Mouse (Mus musculus): Measurements from ENCODE around the gene Tph2. TPM values are rescaled to one million over a fixed set of nuclear protein-coding genes. Genes with fewer than 3 reads are reported as not detected.
"Not testable (repeated sequence)": the region's sequence is repeated elsewhere in the genome, so short reads cannot be mapped to it uniquely, and the experiment has no call there.

The Tph2 gene
- polyA plus RNA-seq, 1 experiment from 2014 or later: 0.25 TPM

- WGBS: 42% methylated on average over 7 of the region's 7 CpGs
- Histone ChIP-seq H3K36me3 (ENCODE audit: control insufficient read depth, insufficient read depth) (no peaks in the 10 kb centered on the region), H3K4me2 (ENCODE audit: low read length) (no peak overlapping the region), H3K9me3 (ENCODE audit: control insufficient read depth, low read length) (no peaks in the 10 kb centered on the region), H3K27me3 (replicated peaks; ENCODE audit: control insufficient read depth, insufficient read depth, low read length) (no peaks in the 10 kb centered on the region), H3K4me1 (replicated peaks; ENCODE audit: control insufficient read depth, insufficient read depth, low read length) (peaks cover 2% of the 10 kb centered on the region; the same call in 1 of the 2 replicates), H3K27ac (ENCODE audit: low read length) (no peak overlapping the region), H3K4me3 (replicated peaks; ENCODE audit: low read length) (no peak overlapping the region), H3K9ac (replicated peaks; ENCODE audit: low read depth, low read length) (no peak overlapping the region)
- peak; percentile 73 for ATAC-seq
Observed at GRCm38 (mm10) chr10:115191214-115191613, 6.4 kb upstream of the Tph2 start.

GRCm38 (mm10) chr10:115187390-115187789 lies 2.6 kb upstream of the Tph2 start:
- Histone ChIP-seq H3K4me2 (ENCODE audit: low read length) (no peak overlapping the region), H3K27me3 (replicated peaks; ENCODE audit: control insufficient read depth, insufficient read depth, low read length) (no peaks in the 10 kb centered on the region), H3K4me3 (replicated peaks; ENCODE audit: low read length) (no peak overlapping the region), H3K36me3 (ENCODE audit: control insufficient read depth, insufficient read depth) (no peaks in the 10 kb centered on the region), H3K9me3 (ENCODE audit: control insufficient read depth, low read length) (no peaks in the 10 kb centered on the region), H3K9ac (replicated peaks; ENCODE audit: low read depth, low read length) (no peak overlapping the region), H3K27ac (ENCODE audit: low read length) (no peak overlapping the region), H3K4me1 (replicated peaks; ENCODE audit: control insufficient read depth, insufficient read depth, low read length) (peaks cover 5% of the 10 kb centered on the region; the same call in 1 of the 2 replicates)
- WGBS: 64% methylated on average over 1 of the region's 1 CpGs
- peak; percentile 59; the same call in 1 of the 2 replicates for ATAC-seq

DNA sequence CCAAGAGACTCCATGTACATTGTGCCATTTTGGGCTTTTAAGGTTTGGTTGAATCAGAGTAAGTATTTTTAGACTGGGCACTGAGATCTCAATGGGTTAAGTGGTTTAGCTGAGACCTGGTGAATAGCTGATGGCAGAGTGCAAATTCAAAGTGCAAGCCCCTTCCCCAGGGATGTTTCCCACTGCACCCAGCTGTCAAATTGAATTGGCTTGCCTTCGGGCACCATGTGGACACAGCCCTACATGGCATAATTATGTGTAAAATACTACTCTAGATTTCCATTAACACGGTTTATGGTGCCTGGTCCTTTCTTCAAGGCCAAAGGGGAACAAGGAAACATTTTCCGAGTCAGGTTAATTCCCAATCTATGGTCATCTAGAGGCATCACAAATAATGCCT lies 3.8 kb downstream of the Tph2 start:
- Histone ChIP-seq H3K4me1 (replicated peaks; ENCODE audit: control insufficient read depth, insufficient read depth, low read length) (peaks cover 6% of the 10 kb centered on the region; the same call in 1 of the 2 replicates), H3K4me3 (replicated peaks; ENCODE audit: low read length) (no peak overlapping the region), H3K27me3 (replicated peaks; ENCODE audit: control insufficient read depth, insufficient read depth, low read length) (no peaks in the 10 kb centered on the region), H3K36me3 (ENCODE audit: control insufficient read depth, insufficient read depth) (no peaks in the 10 kb centered on the region), H3K9me3 (ENCODE audit: control insufficient read depth, low read length) (no peaks in the 10 kb centered on the region), H3K9ac (replicated peaks; ENCODE audit: low read depth, low read length) (no peak overlapping the region), H3K27ac (ENCODE audit: low read length) (no peak overlapping the region), H3K4me2 (ENCODE audit: low read length) (no peak overlapping the region)
- WGBS: 73% methylated on average over 3 of the region's 3 CpGs
- ATAC-seq: no peak

- not testable (repeated sequence) for H3K27me3 ChIP-seq (replicated peaks; ENCODE audit: control insufficient read depth, insufficient read depth, low read length); H3K36me3 ChIP-seq (ENCODE audit: control insufficient read depth, insufficient read depth); H3K4me2 ChIP-seq (ENCODE audit: low read length); H3K9ac ChIP-seq (replicated peaks; ENCODE audit: low read depth, low read length); ATAC-seq; H3K27ac ChIP-seq (ENCODE audit: low read length); H3K9me3 ChIP-seq (ENCODE audit: control insufficient read depth, low read length); H3K4me3 ChIP-seq (replicated peaks; ENCODE audit: low read length)
- H3K4me1 ChIP-seq (replicated peaks; ENCODE audit: control insufficient read depth, insufficient read depth, low read length): peaks cover 24% of the 10 kb centered on the region
- 73% methylated on average over 6 of the region's 6 CpGs for WGBS
Observed at GRCm38 (mm10) chr10:115178019-115178418, 6.8 kb downstream of the Tph2 start.

- Histone ChIP-seq H3K36me3 (ENCODE audit: control insufficient read depth, insufficient read depth) (no peaks in the 10 kb centered on the region), H3K27ac (ENCODE audit: low read length) (peak overlapping the region; percentile 16; the same call in 1 of the 2 replicates), H3K27me3 (replicated peaks; ENCODE audit: control insufficient read depth, insufficient read depth, low read length) (no peaks in the 10 kb centered on the region), H3K9ac (replicated peaks; ENCODE audit: low read depth, low read length) (no peak overlapping the region), H3K4me1 (replicated peaks; ENCODE audit: control insufficient read depth, insufficient read depth, low read length) (peaks cover 37% of the 10 kb centered on the region), H3K4me2 (ENCODE audit: low read length) (peak overlapping the region; percentile 40), H3K9me3 (ENCODE audit: control insufficient read depth, low read length) (no peaks in the 10 kb centered on the region), H3K4me3 (replicated peaks; ENCODE audit: low read length) (no peak overlapping the region; the same call in 1 of the 2 replicates)
- ATAC-seq: peak; percentile 54
- 28% methylated on average over 12 of the region's 12 CpGs for WGBS
Observed at GRCm38 (mm10) chr10:115175591-115175991, 9.2 kb downstream of the Tph2 start.

- Histone ChIP-seq H3K9me3 (ENCODE audit: control insufficient read depth, low read length) (no peaks in the 10 kb centered on the region), H3K4me1 (replicated peaks; ENCODE audit: control insufficient read depth, insufficient read depth, low read length) (peaks cover 40% of the 10 kb centered on the region), H3K4me2 (ENCODE audit: low read length) (no peak overlapping the region), H3K9ac (replicated peaks; ENCODE audit: low read depth, low read length) (no peak overlapping the region), H3K27me3 (replicated peaks; ENCODE audit: control insufficient read depth, insufficient read depth, low read length) (no peaks in the 10 kb centered on the region), H3K27ac (ENCODE audit: low read length) (no peak overlapping the region), H3K36me3 (ENCODE audit: control insufficient read depth, insufficient read depth) (no peaks in the 10 kb centered on the region), H3K4me3 (replicated peaks; ENCODE audit: low read length) (no peak overlapping the region)
- ATAC-seq: no peak
- 72% methylated on average over 10 of the region's 10 CpGs for WGBS
Observed at GRCm38 (mm10) chr10:115173336-115173735, 11.5 kb downstream of the Tph2 start.

DNA sequence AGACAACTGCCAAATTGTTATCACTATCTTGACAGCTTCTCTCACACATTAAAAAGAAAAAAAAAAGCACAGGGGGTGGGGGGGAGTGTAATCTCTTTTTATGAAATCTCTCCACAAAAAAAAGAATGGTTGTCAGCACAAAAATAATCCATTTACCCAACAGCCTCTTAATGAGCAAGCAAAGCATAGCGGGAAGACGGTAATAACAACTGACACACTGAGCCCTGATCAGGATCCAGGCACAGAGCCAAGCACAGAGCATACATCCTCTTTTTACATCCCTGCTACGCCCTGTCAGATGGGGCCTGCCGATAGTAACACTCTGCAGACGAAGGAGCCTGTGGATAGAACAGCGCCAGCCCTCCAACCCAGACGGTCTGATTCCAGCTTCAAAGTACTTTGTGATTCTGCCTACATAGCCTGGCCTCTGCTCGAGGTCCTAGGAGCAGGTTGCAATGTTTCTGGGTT lies 13.4 kb downstream of the Tph2 start:
- Histone ChIP-seq H3K36me3 (ENCODE audit: control insufficient read depth, insufficient read depth) (no peaks in the 10 kb centered on the region), H3K9me3 (ENCODE audit: control insufficient read depth, low read length) (no peaks in the 10 kb centered on the region), H3K27ac (ENCODE audit: low read length) (peak overlapping the region; percentile 17; the same call in 1 of the 2 replicates), H3K27me3 (replicated peaks; ENCODE audit: control insufficient read depth, insufficient read depth, low read length) (no peaks in the 10 kb centered on the region), H3K4me1 (replicated peaks; ENCODE audit: control insufficient read depth, insufficient read depth, low read length) (peaks cover 40% of the 10 kb centered on the region), H3K9ac (replicated peaks; ENCODE audit: low read depth, low read length) (no peak overlapping the region), H3K4me2 (ENCODE audit: low read length) (no peak overlapping the region), H3K4me3 (replicated peaks; ENCODE audit: low read length) (no peak overlapping the region)
- WGBS: 25% methylated on average over 8 of the region's 8 CpGs
- ATAC-seq: peak; percentile 93

DNA sequence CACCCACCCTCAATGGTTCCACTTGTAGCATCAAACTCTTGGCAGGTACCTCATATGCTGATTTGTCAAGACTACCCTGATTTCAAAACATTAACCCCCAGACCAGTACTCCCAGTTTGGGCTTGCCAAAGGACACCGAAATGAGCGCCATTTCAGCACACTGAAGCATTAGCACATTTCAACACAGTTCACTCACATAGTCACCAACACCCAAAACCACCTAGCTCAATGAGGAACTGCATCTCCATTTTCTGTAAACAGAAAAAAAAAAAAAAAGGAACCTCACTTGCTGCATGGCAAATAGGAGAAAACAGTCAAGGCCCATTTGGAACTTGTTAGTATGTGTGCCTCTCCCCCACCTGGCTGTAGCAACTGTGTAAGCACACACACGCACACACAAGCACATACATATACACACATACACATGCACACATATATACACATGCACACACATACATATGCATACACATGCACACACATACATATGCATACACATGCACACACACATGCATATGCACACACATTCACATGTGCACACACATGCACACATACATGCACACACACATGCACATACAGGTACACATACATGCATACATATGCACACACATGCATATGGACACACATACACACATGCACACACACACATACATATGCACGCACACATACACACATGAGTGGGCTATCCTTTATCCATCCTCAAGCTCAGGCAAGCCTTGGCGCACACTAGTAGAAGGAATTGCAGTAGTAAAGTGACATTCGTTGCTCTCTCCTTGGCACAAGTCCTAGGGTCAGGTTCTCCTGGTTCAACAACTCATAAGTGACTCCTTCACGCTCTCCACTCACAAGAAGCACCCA lies 14.1 kb downstream of the Tph2 start:
- no peak overlapping the region for H3K9ac ChIP-seq (replicated peaks; ENCODE audit: low read depth, low read length)
- WGBS: 65% methylated on average over 7 of the region's 7 CpGs
- H3K4me3 ChIP-seq (replicated peaks; ENCODE audit: low read length): no peak overlapping the region
- H3K9me3 ChIP-seq (ENCODE audit: control insufficient read depth, low read length): no peaks in the 10 kb centered on the region
- peak; percentile 22 for ATAC-seq
- peaks cover 35% of the 10 kb centered on the region for H3K4me1 ChIP-seq (replicated peaks; ENCODE audit: control insufficient read depth, insufficient read depth, low read length)
- no peaks in the 10 kb centered on the region for H3K36me3 ChIP-seq (ENCODE audit: control insufficient read depth, insufficient read depth)
- peak overlapping the region; percentile 50 for H3K27ac ChIP-seq (ENCODE audit: low read length)
- H3K4me2 ChIP-seq (ENCODE audit: low read length): no peak overlapping the region
- H3K27me3 ChIP-seq (replicated peaks; ENCODE audit: control insufficient read depth, insufficient read depth, low read length): no peaks in the 10 kb centered on the region

- Histone ChIP-seq H3K4me2 (ENCODE audit: low read length) (no peak overlapping the region), H3K9ac (replicated peaks; ENCODE audit: low read depth, low read length) (no peak overlapping the region), H3K4me3 (replicated peaks; ENCODE audit: low read length) (no peak overlapping the region), H3K27ac (ENCODE audit: low read length) (no peak overlapping the region), H3K4me1 (replicated peaks; ENCODE audit: control insufficient read depth, insufficient read depth, low read length) (peaks cover 26% of the 10 kb centered on the region), H3K9me3 (ENCODE audit: control insufficient read depth, low read length) (no peaks in the 10 kb centered on the region), H3K27me3 (replicated peaks; ENCODE audit: control insufficient read depth, insufficient read depth, low read length) (no peaks in the 10 kb centered on the region), H3K36me3 (ENCODE audit: control insufficient read depth, insufficient read depth) (no peaks in the 10 kb centered on the region)
- ATAC-seq: no peak
- 28% methylated on average over 9 of the region's 9 CpGs for WGBS
Observed at GRCm38 (mm10) chr10:115169410-115169809, 15.4 kb downstream of the Tph2 start.

All from forebrain, embryonic 16.5 days (tissue).